Mouse (Mus musculus) CH12.LX (cell line): ENCODE measurements around the gene Cpsf6.

Experiments
- EP300 ChIP-seq: IDR thresholded peaks from 2 replicates; pipeline ENCODE4 v1.6.1; 2011; ENCODE audit warnings: low read length, improper control_type of control experiment
- GABPA ChIP-seq: IDR thresholded peaks from 2 replicates; pipeline ENCODE4 v1.6.1; 2012; ENCODE audit warnings: low read depth, low read length, improper control_type of control experiment, inconsistent platforms; ENCODE audit not compliant: insufficient replicate concordance
- POLR2A ChIP-seq: IDR thresholded peaks from 2 replicates; pipeline ENCODE4 v1.6.1; 2011; ENCODE audit warnings: low read depth, mild to moderate bottlenecking, improper control_type of control experiment, low read length

- TF ChIP-seq POLR2A (no peak), EP300 (no peak), GABPA (no peak)
These were observed 46.8 kb upstream of the Cpsf6 start for GRCm38 (mm10) chr10:117426615-117426969.
